Mouse (Mus musculus) G1E (cell line): Measurements from ENCODE around the gene Rsph3b.

Experiments
- CTCF ChIP-seq: IDR thresholded peaks from 2 replicates; pipeline ENCODE4 v1.5.1; 2012; ENCODE audit warnings: low read depth, low read length, inconsistent platforms, mixed read lengths
- GATA1 ChIP-seq: IDR thresholded peaks from 2 replicates; pipeline ENCODE4 v1.6.1; 2012; ENCODE audit warnings: borderline replicate concordance, low read length, inconsistent platforms, mixed read lengths
- GATA2 ChIP-seq: IDR thresholded peaks from 2 replicates; pipeline ENCODE4 v1.6.1; 2012; ENCODE audit warnings: low read depth, low read length, inconsistent platforms, borderline replicate concordance
- TAL1 ChIP-seq: conservative IDR thresholded peaks from 2 replicates; pipeline ENCODE4 v1.6.1; 2012; ENCODE audit warnings: low read depth, low read length, inconsistent platforms, mixed read lengths

- TF ChIP-seq CTCF, result no peak
- TF ChIP-seq GATA2, result no peak
- TF ChIP-seq TAL1, result no peak
- no peak for TF ChIP-seq GATA1
These were observed 83.6 kb downstream of the Rsph3b start for GRCm38 (mm10) chr17:6864869-6865268.
